Mouse (Mus musculus): ENCODE results near the gene Clasp2. TPM values are rescaled to one million over a fixed set of nuclear protein-coding genes. Genes with fewer than 3 reads are reported as not detected.
"Not testable (repeated sequence)": the region's sequence is repeated elsewhere in the genome, so short reads cannot be mapped to it uniquely, and the experiment has no call there.

Clasp2 gene
- total RNA-seq, 2 experiments from 2014 or later = 11.0 to 23.2 TPM

GRCm38 (mm10) chr9:113811957-113812670, 70.8 kb downstream of the Clasp2 start:
- no peak for ATAC-seq (replicated peaks; ENCODE audit: low FRiP score, poor library complexity, severe bottlenecking)

GRCm38 (mm10) chr9:113812671-113813001, 71.4 kb downstream of the Clasp2 start:
- no peak for ATAC-seq (replicated peaks; ENCODE audit: low FRiP score, poor library complexity, severe bottlenecking)

GRCm38 (mm10) chr9:113813086-113813485, 71.8 kb downstream of the Clasp2 start:
- no peak for ATAC-seq (replicated peaks; ENCODE audit: low FRiP score, poor library complexity, severe bottlenecking)

- ATAC-seq (replicated peaks; ENCODE audit: low FRiP score, poor library complexity, severe bottlenecking) = no peak
Measured at GRCm38 (mm10) chr9:113815836-113816235, 74.6 kb downstream of the Clasp2 start.

GRCm38 (mm10) chr9:113822150-113822549, 80.9 kb downstream of the Clasp2 start:
- no peak for ATAC-seq (replicated peaks; ENCODE audit: low FRiP score, poor library complexity, severe bottlenecking)

GRCm38 (mm10) chr9:113828719-113829118, 87.4 kb downstream of the Clasp2 start:
- ATAC-seq (replicated peaks; ENCODE audit: low FRiP score, poor library complexity, severe bottlenecking) = no peak

GRCm38 (mm10) chr9:113830219-113830618, 88.9 kb downstream of the Clasp2 start:
- ATAC-seq (replicated peaks; ENCODE audit: low FRiP score, poor library complexity, severe bottlenecking) = no peak

- no peak for ATAC-seq (replicated peaks; ENCODE audit: low FRiP score, poor library complexity, severe bottlenecking)
Measured at GRCm38 (mm10) chr9:113833481-113833880, 92.2 kb downstream of the Clasp2 start.

- no peak for ATAC-seq (replicated peaks; ENCODE audit: low FRiP score, poor library complexity, severe bottlenecking)
Measured at GRCm38 (mm10) chr9:113837001-113837400, 95.7 kb downstream of the Clasp2 start.

- no peak for ATAC-seq (replicated peaks; ENCODE audit: low FRiP score, poor library complexity, severe bottlenecking)
Measured at GRCm38 (mm10) chr9:113837461-113837860, 96.2 kb downstream of the Clasp2 start.

GRCm38 (mm10) chr9:113844029-113844428, 102.8 kb downstream of the Clasp2 start:
- no peak for ATAC-seq (replicated peaks; ENCODE audit: low FRiP score, poor library complexity, severe bottlenecking)

GRCm38 (mm10) chr9:113855441-113855840, 114.2 kb downstream of the Clasp2 start:
- no peak for ATAC-seq (replicated peaks; ENCODE audit: low FRiP score, poor library complexity, severe bottlenecking)

GRCm38 (mm10) chr9:113857281-113857928, 116.1 kb downstream of the Clasp2 start:
- ATAC-seq (replicated peaks; ENCODE audit: low FRiP score, poor library complexity, severe bottlenecking) = peak; percentile 39; the same call in 1 of the 2 replicates

- peak; percentile 43; the same call in 1 of the 2 replicates for ATAC-seq (replicated peaks; ENCODE audit: low FRiP score, poor library complexity, severe bottlenecking)
Measured at GRCm38 (mm10) chr9:113857929-113858440, 116.7 kb downstream of the Clasp2 start.

- ATAC-seq (replicated peaks; ENCODE audit: low FRiP score, poor library complexity, severe bottlenecking) = no peak
Measured at GRCm38 (mm10) chr9:113859420-113859819, 118.1 kb downstream of the Clasp2 start.

GRCm38 (mm10) chr9:113863370-113863999, 122.2 kb downstream of the Clasp2 start:
- peak; percentile 67 for ATAC-seq (replicated peaks; ENCODE audit: low FRiP score, poor library complexity, severe bottlenecking)

GRCm38 (mm10) chr9:113867951-113868350, 126.7 kb downstream of the Clasp2 start:
- no peak for ATAC-seq (replicated peaks; ENCODE audit: low FRiP score, poor library complexity, severe bottlenecking)

GRCm38 (mm10) chr9:113894903-113895302, 153.6 kb downstream of the Clasp2 start:
- ATAC-seq (replicated peaks; ENCODE audit: low FRiP score, poor library complexity, severe bottlenecking) = no peak

GRCm38 (mm10) chr9:113903136-113903535, 161.9 kb downstream of the Clasp2 start:
- ATAC-seq (replicated peaks; ENCODE audit: low FRiP score, poor library complexity, severe bottlenecking) = no peak

- ATAC-seq (replicated peaks; ENCODE audit: low FRiP score, poor library complexity, severe bottlenecking) = not testable (repeated sequence)
Measured at GRCm38 (mm10) chr9:113904315-113904714, 163.0 kb downstream of the Clasp2 start.

GRCm38 (mm10) chr9:113915789-113916188, 174.5 kb downstream of the Clasp2 start:
- peak; percentile 75 for ATAC-seq (replicated peaks; ENCODE audit: low FRiP score, poor library complexity, severe bottlenecking)
